Mouse (Mus musculus) right cerebral cortex, postnatal 25 days (tissue): ENCODE measurements around the gene Dennd4a.
A peak's percentile ranks its signal among the peaks of the same experiment; 100 is the strongest.

Experiments
- DNase-seq: peaks from one replicate; pipeline ENCODE4 v3.0.0; 2022

The Dennd4a gene

DNA sequence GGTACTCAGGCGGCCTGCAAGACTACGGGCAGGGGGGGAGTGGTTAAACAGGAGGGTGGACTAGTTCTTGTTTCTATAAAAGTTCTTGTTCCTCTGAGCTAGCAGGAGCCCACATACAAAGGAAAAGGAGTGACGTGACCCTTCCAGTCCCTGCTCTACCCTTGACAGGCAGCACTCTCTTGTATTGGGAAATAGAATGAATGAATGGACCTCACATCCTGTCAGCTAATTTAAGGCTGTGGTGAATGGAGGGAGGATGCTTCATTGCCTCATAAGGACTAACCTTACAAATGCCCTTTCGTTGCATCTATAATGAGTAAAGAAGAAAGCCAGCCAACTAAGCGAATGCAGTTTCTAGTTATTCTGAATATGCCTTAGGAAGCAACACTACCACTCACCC lies 114.6 kb downstream of the Dennd4a start:
- DNase-seq, result no peak

DNA sequence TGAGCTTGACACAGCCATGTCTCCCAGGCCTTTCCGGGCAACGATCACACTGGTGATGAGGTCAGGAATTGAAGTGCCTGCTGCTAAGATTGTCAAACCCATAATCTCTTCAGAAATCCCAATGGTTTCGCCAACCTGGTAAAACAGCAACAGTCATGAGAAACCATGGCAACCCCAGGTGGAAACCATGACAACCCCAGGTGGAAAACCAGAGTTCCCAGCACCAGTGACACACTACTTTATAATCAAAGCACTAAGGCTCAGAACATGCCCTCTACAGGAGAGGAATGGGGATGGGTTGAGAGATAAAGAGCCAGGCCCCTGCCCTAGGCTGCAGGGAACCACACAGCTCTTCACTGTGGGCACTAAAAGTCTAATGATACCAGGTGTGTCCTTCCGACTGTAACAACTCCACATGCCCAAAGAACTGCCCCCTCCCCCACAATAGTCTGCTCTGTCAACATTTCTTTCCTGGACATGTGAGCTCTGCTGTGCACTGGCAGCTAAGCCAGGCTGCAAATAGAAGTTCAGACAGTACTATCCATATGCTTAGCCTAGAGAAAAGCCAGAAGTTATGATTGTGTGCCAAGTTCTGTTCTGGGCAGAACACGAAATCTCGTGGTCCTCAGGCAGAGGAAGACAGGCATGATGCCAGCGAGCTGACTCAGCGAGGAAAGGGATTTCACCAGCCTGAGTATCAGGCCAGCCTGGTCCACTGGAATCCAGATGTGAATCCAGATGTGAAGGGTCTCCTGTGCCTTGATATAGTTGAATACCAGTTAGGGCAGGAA lies 115.3 kb downstream of the Dennd4a start:
- peak; percentile 77 for DNase-seq

- no peak for DNase-seq
Observed at GRCm38 (mm10) chr9:64930256-64930655, 119.1 kb downstream of the Dennd4a start.

DNA sequence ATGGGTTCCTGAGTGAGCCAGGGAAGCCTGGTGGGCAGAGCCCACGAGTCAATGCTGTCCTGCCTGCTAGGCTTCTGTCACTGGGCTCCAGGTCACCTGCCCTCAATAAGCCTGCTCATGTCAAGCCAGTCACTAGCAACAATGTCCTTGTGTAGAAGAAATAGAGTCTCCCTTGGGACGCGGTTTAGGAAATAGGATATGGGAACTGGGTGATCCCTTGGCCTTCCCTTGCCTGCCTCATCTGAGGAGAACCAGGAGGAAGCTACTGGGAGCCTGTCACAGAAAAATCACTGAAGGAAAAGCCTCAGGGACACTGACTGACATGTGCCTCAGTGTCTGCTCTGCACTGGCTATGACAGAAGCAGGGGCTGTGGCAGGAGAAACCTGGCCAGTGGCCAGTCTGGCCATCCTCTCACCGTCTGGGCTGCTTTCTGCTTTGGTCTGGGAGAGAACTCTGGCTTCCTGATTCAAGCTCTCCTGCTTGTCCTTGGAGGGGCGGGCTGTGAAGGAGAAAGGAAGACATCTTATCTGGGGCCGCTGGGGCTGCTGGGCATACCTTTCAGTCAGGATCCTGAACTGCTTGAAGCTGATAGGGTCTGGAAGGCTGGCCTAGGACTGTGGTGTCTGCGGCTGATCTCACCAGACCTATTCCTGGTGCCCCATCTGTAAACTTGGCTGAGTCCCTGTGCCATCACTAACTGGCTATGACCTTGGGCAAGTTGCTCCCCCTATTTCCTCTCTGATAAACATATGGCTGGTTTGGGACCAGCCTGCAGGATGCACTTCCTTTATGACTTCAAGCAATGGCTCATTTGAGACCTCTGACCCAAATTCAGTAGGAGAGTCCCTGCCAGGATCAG lies 120.8 kb downstream of the Dennd4a start:
- DNase-seq, result no peak

- no peak for DNase-seq
Observed at GRCm38 (mm10) chr9:64934015-64934754, 123.0 kb downstream of the Dennd4a start.

DNA sequence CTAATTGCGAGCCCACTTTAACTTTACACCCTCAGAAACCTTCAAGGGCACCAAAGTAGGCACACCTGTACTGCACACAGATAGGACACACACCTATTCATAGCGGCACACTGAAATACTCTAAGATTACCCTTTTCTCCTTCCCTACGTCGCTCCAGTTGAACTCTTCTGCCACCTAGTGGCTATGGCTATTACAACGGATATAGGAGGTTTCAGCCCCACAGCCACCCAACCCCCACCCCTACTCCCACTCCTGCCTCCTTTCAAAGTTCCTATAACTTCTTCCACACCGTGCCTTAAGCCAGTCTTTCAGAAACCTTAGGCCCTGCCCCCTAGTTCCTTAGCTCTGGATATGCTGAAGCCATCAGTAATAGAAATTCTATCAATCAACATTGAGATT lies 125.4 kb downstream of the Dennd4a start:
- DNase-seq, result no peak

GRCm38 (mm10) chr9:64937491-64937890 lies 126.4 kb downstream of the Dennd4a start:
- no peak for DNase-seq

DNA sequence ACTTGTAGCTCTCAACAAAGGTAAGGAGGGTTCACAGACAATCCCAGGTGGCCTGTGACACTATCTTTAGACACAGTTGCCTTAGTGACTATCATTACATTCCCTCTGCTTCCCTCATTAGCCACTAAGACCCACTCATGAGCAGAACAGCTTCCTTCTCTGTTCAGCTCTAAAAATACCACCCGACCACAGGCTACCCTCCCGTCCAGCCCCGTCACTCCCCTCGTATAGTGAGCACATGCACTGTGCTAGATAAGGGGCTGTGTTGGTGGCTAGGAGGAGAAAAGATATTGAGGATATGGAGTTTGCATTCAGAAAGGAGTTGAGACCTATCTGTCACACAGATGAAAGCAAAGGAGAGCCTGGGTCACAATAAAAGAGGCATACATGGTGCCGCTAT lies 127.4 kb downstream of the Dennd4a start:
- DNase-seq, result no peak

- DNase-seq, result no peak
Observed at GRCm38 (mm10) chr9:64939281-64939680, 128.1 kb downstream of the Dennd4a start.

GRCm38 (mm10) chr9:64939790-64940189 lies 128.7 kb downstream of the Dennd4a start:
- DNase-seq, result no peak

DNA sequence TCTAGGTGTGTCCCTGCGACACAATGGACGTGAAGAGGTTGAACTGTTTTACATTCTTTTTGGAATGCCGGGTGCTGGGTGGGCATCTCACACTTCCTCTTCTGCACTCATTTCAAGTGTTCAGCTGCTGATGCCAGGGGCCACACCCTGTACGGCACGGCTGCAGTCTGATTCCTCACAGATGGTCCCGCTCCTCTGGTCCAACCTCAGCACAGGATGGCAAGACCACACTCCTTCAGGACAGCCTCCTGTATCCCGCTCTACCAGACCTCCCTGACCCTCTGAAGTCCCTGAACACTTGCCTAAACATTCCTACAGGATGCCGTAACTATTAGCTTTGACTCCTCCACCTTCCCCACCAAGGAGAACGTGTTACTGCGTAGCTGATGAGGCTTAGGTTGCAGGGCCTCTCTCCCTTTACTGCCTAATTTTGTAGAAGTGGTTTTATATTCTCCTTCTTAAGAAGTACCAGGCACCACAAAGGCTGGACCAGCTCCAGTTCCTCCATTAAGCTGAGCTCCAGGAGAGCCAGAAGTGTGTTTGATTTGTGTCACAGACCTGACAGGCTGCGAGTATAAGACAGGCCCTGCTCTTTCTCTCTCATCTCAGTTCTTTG lies 129.7 kb downstream of the Dennd4a start:
- DNase-seq, result no peak

GRCm38 (mm10) chr9:64941650-64942049 lies 130.5 kb downstream of the Dennd4a start:
- no peak for DNase-seq

DNA sequence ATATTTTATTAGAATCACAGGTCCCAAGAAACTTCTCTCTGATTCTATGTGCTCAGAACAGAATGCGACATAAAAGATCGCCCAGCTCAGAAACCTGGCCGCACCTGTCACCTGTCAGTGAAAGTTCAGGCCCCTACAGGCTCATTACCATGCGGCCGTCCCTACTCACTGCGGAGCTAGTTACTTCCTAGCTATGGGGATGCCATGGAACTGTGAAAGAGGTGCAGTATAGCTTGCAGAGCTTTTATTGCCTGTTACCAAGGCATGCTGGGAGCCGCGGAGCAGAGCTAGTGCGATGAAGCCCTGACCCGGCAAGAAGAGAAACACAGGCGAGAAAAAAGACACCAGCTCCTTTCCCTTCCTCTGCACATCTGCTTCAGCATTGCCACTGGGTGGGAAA lies 132.9 kb downstream of the Dennd4a start:
- no peak for DNase-seq

DNA sequence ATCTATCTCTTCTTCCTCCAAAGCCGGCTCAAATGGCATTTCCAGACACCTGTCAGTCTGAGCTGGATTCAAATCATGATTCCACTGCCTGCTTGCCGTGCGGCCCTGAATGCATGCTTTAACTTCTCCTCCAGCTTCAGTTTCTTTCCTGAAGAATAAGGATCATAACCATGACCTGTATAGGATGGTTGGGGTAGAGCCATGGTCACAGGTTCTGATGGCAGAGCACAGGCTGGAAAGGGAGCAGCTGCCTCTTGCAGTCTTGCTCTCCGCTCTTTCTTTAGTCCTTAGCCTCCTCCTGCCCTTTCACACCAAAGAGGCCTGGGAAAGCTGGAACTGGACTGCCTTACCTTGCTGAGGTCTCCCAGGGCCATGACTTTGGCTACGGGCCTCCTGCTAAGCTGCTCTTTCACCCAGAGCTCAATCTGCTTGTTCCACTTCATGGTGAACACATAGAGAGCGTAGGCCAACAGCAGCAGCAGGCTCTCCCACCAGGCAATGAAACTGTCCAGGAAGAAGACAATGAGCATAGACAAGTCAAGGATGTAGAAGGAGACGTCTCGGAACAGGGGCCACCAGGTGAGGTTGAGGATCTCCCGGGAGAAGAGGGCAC lies 136.4 kb downstream of the Dennd4a start:
- DNase-seq, result no peak

DNA sequence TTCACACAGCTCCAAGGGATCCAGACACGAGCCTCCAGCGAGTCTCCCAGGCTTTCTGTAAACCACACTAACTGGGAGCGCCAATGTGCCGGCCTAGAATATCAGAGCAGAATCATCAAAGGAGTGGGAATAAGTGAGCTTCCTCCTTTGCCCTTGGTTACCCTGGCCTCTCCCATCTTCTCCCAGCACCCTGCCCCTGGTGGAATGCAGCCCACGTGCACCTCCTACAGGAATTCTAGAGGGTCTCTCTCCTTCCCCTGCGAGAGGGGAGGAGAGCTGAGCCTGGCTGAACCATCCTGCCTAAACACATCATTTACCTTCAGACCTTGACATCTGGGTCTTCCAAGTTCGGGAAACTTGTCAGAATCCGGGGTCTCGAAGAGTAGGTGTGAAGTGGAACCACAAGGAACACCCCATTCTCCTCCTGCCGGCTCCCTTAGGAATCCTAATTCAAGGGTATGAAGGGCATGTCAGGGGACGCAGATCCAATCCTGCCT lies 140.1 kb downstream of the Dennd4a start, which contains the start of gene Slc24a1:
Slc24a1 (minus strand) TSS at position 447 of the 497 bp plus-strand sequence.
- no peak for DNase-seq

DNA sequence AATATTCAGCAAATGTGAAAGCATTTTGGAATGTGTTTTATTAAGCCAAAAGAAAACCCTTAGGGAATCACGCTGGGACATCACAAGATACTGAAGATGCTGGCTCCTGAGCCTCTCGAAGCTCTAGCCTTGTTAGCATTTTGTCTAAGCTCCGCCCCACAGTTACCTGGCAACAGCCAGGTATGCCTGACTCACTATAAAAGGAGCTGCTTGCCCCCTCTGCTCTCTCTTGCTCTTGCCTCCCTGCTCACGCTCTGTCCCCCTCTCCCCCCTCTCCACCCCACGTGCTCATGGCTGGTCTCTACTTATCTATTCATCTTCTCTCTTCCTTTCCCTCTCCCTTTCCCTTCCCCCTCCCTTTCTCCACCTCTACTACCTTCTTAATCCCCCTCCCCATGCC lies 140.9 kb downstream of the Dennd4a start:
- DNase-seq, result no peak

GRCm38 (mm10) chr9:64953190-64953589 lies 142.1 kb downstream of the Dennd4a start:
- no peak for DNase-seq

GRCm38 (mm10) chr9:64956337-64956736 lies 145.2 kb downstream of the Dennd4a start:
- no peak for DNase-seq

- DNase-seq, result no peak
Observed at GRCm38 (mm10) chr9:64957276-64957675, 146.1 kb downstream of the Dennd4a start.

DNA sequence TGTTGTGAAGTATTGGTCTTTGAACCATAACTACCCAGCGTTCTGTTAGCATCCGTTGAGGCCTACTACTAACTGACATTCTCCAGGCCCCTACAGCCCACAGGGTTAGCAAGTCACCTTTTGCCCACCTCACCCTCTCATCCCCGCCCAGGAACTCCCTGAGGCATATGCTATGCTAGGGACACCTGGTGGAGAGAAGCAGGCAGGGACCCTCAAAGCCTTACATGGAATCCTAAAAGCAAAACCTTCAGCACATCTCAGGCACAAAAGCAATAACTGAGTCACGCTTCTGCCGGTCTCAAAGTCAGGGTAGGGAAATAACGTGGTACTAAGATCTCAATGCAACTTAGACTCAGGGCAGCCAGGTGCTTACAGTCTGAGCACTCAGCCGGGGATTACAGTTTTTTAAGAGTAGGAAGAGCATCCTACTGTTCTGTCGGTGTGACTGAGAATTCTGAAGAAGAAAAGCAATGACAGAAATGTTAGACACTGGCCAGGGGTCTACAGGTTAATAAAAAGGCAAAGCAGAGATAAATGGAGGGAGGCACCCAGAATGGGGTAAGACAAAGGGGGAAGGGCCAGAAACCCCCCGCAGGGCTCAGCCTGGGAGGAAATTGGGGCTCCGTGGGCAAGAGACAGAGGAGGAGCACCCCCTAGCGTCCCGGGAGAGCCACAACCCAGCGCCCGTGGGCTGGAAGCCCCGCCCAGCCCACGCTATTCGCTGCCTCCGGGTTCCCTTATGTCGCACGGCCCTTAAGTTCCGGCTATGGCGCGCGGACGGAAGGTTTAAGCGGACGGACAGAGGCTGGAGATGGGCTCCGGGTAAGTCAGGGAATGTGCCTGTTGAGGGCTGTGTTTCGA lies 149.2 kb downstream of the Dennd4a start, which contains the start of gene Ints14:
Ints14 (plus strand) TSS at position 789 of the 861 bp plus-strand sequence.
- peak; percentile 94 for DNase-seq

DNA sequence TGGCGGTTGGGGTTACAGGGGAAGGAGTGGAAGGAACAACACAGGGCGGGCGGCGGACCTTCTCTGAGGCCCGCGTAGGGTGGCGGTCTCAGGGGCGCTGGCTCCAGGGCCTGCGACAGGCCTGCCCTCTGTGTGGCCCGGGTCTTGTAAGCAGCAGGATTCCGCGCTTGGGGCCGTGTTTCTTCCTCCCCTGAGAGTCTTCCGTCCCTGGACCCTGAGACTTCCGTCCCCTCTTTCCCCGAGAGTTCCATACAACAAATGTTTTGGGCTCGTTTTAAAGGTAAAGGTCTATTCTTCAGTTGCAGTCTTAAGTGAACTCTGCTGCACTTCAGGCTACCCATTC lies 149.8 kb downstream of the Dennd4a start:
- no peak for DNase-seq
